Mouse (Mus musculus) hindbrain, embryonic 16.5 days (tissue): ENCODE results near the gene Susd5. TPM values are rescaled to one million over a fixed set of nuclear protein-coding genes. Genes with fewer than 3 reads are reported as not detected.
A peak's percentile ranks its signal among the peaks of the same experiment; 100 is the strongest.
"Not testable (repeated sequence)": the region's sequence is repeated elsewhere in the genome, so short reads cannot be mapped to it uniquely, and the experiment has no call there.

ENCODE experiments used
- ATAC-seq: fragments of 200-750 bp; cut with Nextera tagmentation; 2 replicates; pipeline ENCODE4 v1.8.0; 2017; ENCODE audit warnings: moderate TSS enrichment, moderate library complexity
- H3K27ac ChIP-seq: fragments of 300-500 bp; sonication (generic); 2 replicates; pipeline ENCODE4 v1.5.1; 2014; ENCODE audit warnings: low read depth, mild to moderate bottlenecking, control low read depth, low read length, moderate library complexity
- H3K27me3 ChIP-seq: fragments of 300-500 bp; sonication (generic); replicated peaks from 2 replicates; pipeline ENCODE4 v1.6.1; 2014; ENCODE audit warnings: low read length; ENCODE audit not compliant: control insufficient read depth, insufficient read depth
- H3K36me3 ChIP-seq: fragments of 300-500 bp; sonication (generic); 2 replicates; pipeline ENCODE4 v1.6.1; 2014; ENCODE audit warnings: mild to moderate bottlenecking, low read length, moderate library complexity, mixed read lengths; ENCODE audit not compliant: control insufficient read depth, insufficient read depth
- H3K4me1 ChIP-seq: fragments of 300-500 bp; sonication (generic); 2 replicates; pipeline ENCODE4 v1.6.1; 2014; ENCODE audit warnings: low read depth, low read length; ENCODE audit not compliant: control insufficient read depth, insufficient read depth
- H3K4me2 ChIP-seq: fragments of 300-500 bp; sonication (generic); 2 replicates; pipeline ENCODE4 v1.6.1; 2014; ENCODE audit warnings: mild to moderate bottlenecking, low read length, control low read depth, moderate library complexity
- H3K4me3 ChIP-seq: fragments of 300-500 bp; sonication (generic); 2 replicates; pipeline ENCODE4 v1.5.1; 2014; ENCODE audit warnings: mild to moderate bottlenecking, low read length, control low read depth, moderate library complexity
- H3K9ac ChIP-seq: fragments of 300-500 bp; sonication (generic); 2 replicates; pipeline ENCODE4 v1.6.1; 2014; ENCODE audit warnings: low read depth, mild to moderate bottlenecking, control low read depth, low read length, moderate library complexity
- H3K9me3 ChIP-seq: fragments of 300-500 bp; sonication (generic); 2 replicates; pipeline ENCODE4 v1.6.1; 2014; ENCODE audit warnings: mild to moderate bottlenecking, low read length, moderate library complexity; ENCODE audit not compliant: control insufficient read depth
- WGBS: fragments of 180-500 bp; shearing (Covaris S2); extraction: QIAGEN DNeasy Blood & Tissue Kit; methylation state at CpG from one replicate; pipeline ENCODE4 v1.1.7; 2014; 5-methylcytosine and 5-hydroxymethylcytosine counted together
- polyA plus RNA-seq: library from polyadenylated mRNA; unstranded; fragments of >200 nt; fragmentation: Nextera tagmentation; extraction: Ambion mirVana; gene quantifications from 2 replicates; pipeline ENCODE4 v1.2.1, GENCODE M21; 2015

Susd5 gene
- polyA plus RNA-seq, 1 experiment from 2014 or later, result 0.84 TPM

- peak; percentile 45 for ATAC-seq
- not testable (repeated sequence) for H3K9ac ChIP-seq, H3K9me3 ChIP-seq, H3K4me1 ChIP-seq, H3K36me3 ChIP-seq, H3K4me2 ChIP-seq, H3K27me3 ChIP-seq, H3K27ac ChIP-seq, H3K4me3 ChIP-seq
- WGBS, result 13% methylated on average over 8 of the region's 9 CpGs
These were observed 35.2 kb downstream of the Susd5 start for GRCm38 (mm10) chr9:114092188-114092587.

GRCm38 (mm10) chr9:114094854-114095253 is 37.9 kb downstream of the Susd5 start:
- WGBS, result 92% methylated on average over 2 of the region's 2 CpGs
- no peaks in the 10 kb centered on the region for H3K9me3 ChIP-seq
- ATAC-seq, result no peak

GRCm38 (mm10) chr9:114098716-114099302 is 41.9 kb downstream of the Susd5 start:
- Histone ChIP-seq H3K9me3 (no peaks in the 10 kb centered on the region), H3K9ac (no peak overlapping the region), H3K4me2 (no peak overlapping the region), H3K36me3 (no peaks in the 10 kb centered on the region), H3K4me1 (no peaks in the 10 kb centered on the region), H3K27ac (no peak overlapping the region), H3K27me3 (no peaks in the 10 kb centered on the region), H3K4me3 (no peak overlapping the region)
- WGBS, result 76% methylated on average over 9 of the region's 9 CpGs
- no peak for ATAC-seq

More at GRCm38 (mm10) chr9:114094854-114095253, 37.9 kb downstream of the Susd5 start:
- H3K4me2 ChIP-seq, result no peak overlapping the region
- no peak overlapping the region for H3K9ac ChIP-seq
- H3K27me3 ChIP-seq, result no peaks in the 10 kb centered on the region
- H3K27ac ChIP-seq, result no peak overlapping the region
- no peaks in the 10 kb centered on the region for H3K4me1 ChIP-seq
- no peaks in the 10 kb centered on the region for H3K36me3 ChIP-seq
- H3K4me3 ChIP-seq, result no peak overlapping the region

- Histone ChIP-seq H3K9ac (no peak overlapping the region), H3K4me1 (no peaks in the 10 kb centered on the region), H3K9me3 (no peaks in the 10 kb centered on the region), H3K4me3 (no peak overlapping the region), H3K27ac (no peak overlapping the region), H3K36me3 (no peaks in the 10 kb centered on the region), H3K4me2 (no peak overlapping the region), H3K27me3 (no peaks in the 10 kb centered on the region)
- no peak for ATAC-seq
- 62% methylated on average over 2 of the region's 2 CpGs for WGBS
These were observed 53.3 kb downstream of the Susd5 start for GRCm38 (mm10) chr9:114110268-114110667.

GRCm38 (mm10) chr9:114111161-114111560 is 54.2 kb downstream of the Susd5 start:
- no peaks in the 10 kb centered on the region for H3K9me3 ChIP-seq
- ATAC-seq, result no peak
- H3K27ac ChIP-seq, result no peak overlapping the region
- H3K36me3 ChIP-seq, result no peaks in the 10 kb centered on the region
- H3K9ac ChIP-seq, result no peak overlapping the region
- H3K4me2 ChIP-seq, result no peak overlapping the region
- H3K4me1 ChIP-seq, result no peaks in the 10 kb centered on the region
- 82% methylated on average over 8 of the region's 8 CpGs for WGBS
- no peak overlapping the region for H3K4me3 ChIP-seq
- no peaks in the 10 kb centered on the region for H3K27me3 ChIP-seq

GRCm38 (mm10) chr9:114112226-114112625 is 55.3 kb downstream of the Susd5 start:
- H3K4me2 ChIP-seq, result no peak overlapping the region
- no peak overlapping the region for H3K9ac ChIP-seq
- ATAC-seq, result 0 out of 2 replicates have a peak, but pooled peaks have one; percentile 45
- H3K4me3 ChIP-seq, result no peak overlapping the region
- WGBS, result 39% methylated on average over 6 of the region's 6 CpGs
- no peaks in the 10 kb centered on the region for H3K27me3 ChIP-seq
- no peaks in the 10 kb centered on the region for H3K4me1 ChIP-seq
- no peaks in the 10 kb centered on the region for H3K36me3 ChIP-seq
- no peaks in the 10 kb centered on the region for H3K9me3 ChIP-seq
- no peak overlapping the region for H3K27ac ChIP-seq

- no peak for ATAC-seq
- no peak overlapping the region for H3K9ac ChIP-seq
- no peak overlapping the region for H3K27ac ChIP-seq
- H3K4me3 ChIP-seq, result no peak overlapping the region
- H3K4me1 ChIP-seq, result no peaks in the 10 kb centered on the region
- no peak overlapping the region for H3K4me2 ChIP-seq
- H3K36me3 ChIP-seq, result no peaks in the 10 kb centered on the region
- 86% methylated on average over 18 of the region's 18 CpGs for WGBS
- H3K9me3 ChIP-seq, result no peaks in the 10 kb centered on the region
- no peaks in the 10 kb centered on the region for H3K27me3 ChIP-seq
These were observed 57.1 kb downstream of the Susd5 start for GRCm38 (mm10) chr9:114113911-114114623.

- H3K4me3 ChIP-seq, H3K4me1 ChIP-seq, H3K27ac ChIP-seq, H3K9ac ChIP-seq, H3K36me3 ChIP-seq, ATAC-seq, H3K4me2 ChIP-seq, H3K9me3 ChIP-seq, H3K27me3 ChIP-seq: not testable (repeated sequence)
- WGBS, result 19% methylated on average over 5 of the region's 5 CpGs
These were observed 59.7 kb downstream of the Susd5 start for GRCm38 (mm10) chr9:114116672-114117071.

GRCm38 (mm10) chr9:114122862-114123261 is 65.9 kb downstream of the Susd5 start:
- H3K36me3 ChIP-seq, H3K27ac ChIP-seq, H3K4me3 ChIP-seq, H3K9me3 ChIP-seq, H3K9ac ChIP-seq, ATAC-seq, H3K4me2 ChIP-seq, H3K4me1 ChIP-seq, H3K27me3 ChIP-seq: not testable (repeated sequence)
